Mouse (Mus musculus) hindbrain, embryonic 14.5 days (tissue): Measurements from ENCODE around the gene Ntrk2. TPM values are rescaled to one million over a fixed set of nuclear protein-coding genes. Genes with fewer than 3 reads are reported as not detected.

Experiments
- ATAC-seq: fragments of 200-750 bp; cut with Nextera tagmentation; 2 replicates; pipeline ENCODE4 v1.8.0; 2017; ENCODE audit warnings: moderate number of reproducible peaks, mild to moderate bottlenecking, moderate TSS enrichment, moderate library complexity; ENCODE audit not compliant: low FRiP score
- DNase-seq: peaks from one replicate; pipeline ENCODE4 v3.0.0-alpha.2; 2015; ENCODE audit warnings: low spot score
- H3K27ac ChIP-seq: fragments of 300-500 bp; sonication (generic); 2 replicates; pipeline ENCODE4 v1.5.1; 2014; ENCODE audit warnings: mild to moderate bottlenecking, moderate library complexity
- H3K27me3 ChIP-seq: fragments of 300-500 bp; sonication (generic); 2 replicates; pipeline ENCODE4 v1.6.1; 2014; ENCODE audit warnings: mild to moderate bottlenecking, low read length, mixed read lengths; ENCODE audit not compliant: control insufficient read depth, insufficient read depth
- H3K36me3 ChIP-seq: fragments of 300-500 bp; sonication (generic); replicated peaks from 2 replicates; pipeline ENCODE4 v1.6.1; 2014; ENCODE audit not compliant: control insufficient read depth, insufficient read depth
- H3K4me1 ChIP-seq: fragments of 300-500 bp; sonication (generic); replicated peaks from 2 replicates; pipeline ENCODE4 v1.6.1; 2014; ENCODE audit warnings: antibody characterized with exemption, low read length, mixed read lengths; ENCODE audit not compliant: control insufficient read depth, insufficient read depth
- H3K4me2 ChIP-seq: fragments of 300-500 bp; sonication (generic); replicated peaks from 2 replicates; pipeline ENCODE4 v1.6.1; 2014; ENCODE audit warnings: mild to moderate bottlenecking, moderate library complexity
- H3K4me3 ChIP-seq: fragments of 300-500 bp; sonication (generic); replicated peaks from 2 replicates; pipeline ENCODE4 v1.5.1; 2014; ENCODE audit warnings: mild to moderate bottlenecking, low read length
- H3K9ac ChIP-seq: fragments of 300-500 bp; sonication (generic); 2 replicates; pipeline ENCODE4 v1.6.1; 2014
- H3K9me3 ChIP-seq: fragments of 300-500 bp; sonication (generic); 2 replicates; pipeline ENCODE4 v1.6.1; 2016; ENCODE audit warnings: low read length; ENCODE audit not compliant: control insufficient read depth
- WGBS: fragments of 180-500 bp; shearing (Covaris S2); extraction: QIAGEN DNeasy Blood & Tissue Kit; methylation state at CpG from one replicate; pipeline ENCODE4 v1.1.7; 2014; 5-methylcytosine and 5-hydroxymethylcytosine counted together
- polyA plus RNA-seq: library from polyadenylated mRNA; unstranded; fragments of >200 nt; fragmentation: Nextera tagmentation; extraction: Ambion mirVana; gene quantifications from 2 replicates; pipeline ENCODE4 v1.2.1, GENCODE M21; 2014

Ntrk2 gene
- polyA plus RNA-seq, 1 experiment from 2014 or later = 108 TPM

DNA sequence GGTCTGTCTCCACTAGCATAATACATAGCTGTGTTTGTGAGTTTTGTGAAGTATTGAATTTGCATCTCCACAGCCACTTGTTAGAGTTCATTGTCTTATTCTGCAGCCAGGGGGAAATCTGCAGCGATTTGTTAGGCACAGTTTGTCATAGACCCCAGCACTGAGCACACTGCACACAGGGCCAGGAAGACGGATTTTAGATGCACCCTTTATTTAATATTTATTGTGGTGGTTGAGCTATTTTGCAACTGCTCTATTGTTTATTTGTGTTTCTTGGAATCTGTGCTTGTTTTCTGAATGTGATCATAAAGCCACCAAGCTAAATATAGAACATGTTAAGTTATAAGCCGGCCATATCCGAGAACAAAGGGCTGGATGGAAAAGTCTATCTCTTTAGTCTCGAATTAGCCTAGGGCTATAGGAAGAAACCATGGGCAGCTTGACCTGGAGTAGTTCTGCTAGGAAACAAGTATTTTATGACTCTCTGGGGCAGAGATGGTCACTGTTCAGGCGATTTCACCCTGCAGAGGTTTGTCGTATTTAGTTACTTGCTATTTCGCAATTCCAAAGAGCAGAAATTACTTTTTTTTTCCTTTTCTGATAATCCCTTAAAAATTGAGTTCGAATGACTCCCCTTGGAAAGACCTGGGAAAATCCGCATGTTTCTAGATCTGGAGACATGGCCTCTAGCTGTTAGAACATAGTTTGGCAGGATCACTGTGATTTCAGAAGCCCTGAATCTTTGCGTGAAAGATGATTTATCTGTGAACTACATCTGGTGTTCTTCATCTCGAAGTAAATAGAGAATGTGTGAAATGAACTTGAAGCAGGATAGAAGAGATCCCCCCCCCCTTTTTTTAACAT, 196.8 kb downstream of the Ntrk2 start:
- Histone ChIP-seq H3K36me3 (no peaks in the 10 kb centered on the region), H3K4me3 (no peak overlapping the region), H3K4me1 (peaks cover 17% of the 10 kb centered on the region), H3K9ac (no peak overlapping the region), H3K4me2 (no peak overlapping the region), H3K27ac (peak overlapping the region; percentile 39; the same call in 1 of the 2 replicates), H3K9me3 (no peaks in the 10 kb centered on the region), H3K27me3 (no peaks in the 10 kb centered on the region)
- DNase-seq = no peak
- WGBS = 69% methylated on average over 12 of the region's 12 CpGs
- ATAC-seq = no peak

DNA sequence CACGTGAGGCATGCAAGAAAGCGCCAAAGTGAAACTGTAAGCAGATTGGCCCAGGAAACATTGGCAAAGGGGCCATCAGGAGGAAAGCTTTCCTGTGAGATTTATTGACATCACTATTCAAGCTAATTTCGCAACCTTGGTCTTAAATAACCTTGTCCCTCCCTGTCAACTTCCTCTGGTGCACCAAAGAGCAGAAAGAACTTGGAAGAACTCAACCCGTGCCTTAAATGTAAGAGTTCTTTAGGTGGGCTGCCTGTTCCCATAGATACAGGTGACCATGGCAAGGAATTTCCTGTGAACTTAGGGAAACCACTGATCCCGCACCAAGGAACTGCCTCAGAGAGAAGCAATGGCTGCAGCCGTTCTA, 197.4 kb downstream of the Ntrk2 start:
- Histone ChIP-seq H3K4me2 (no peak overlapping the region), H3K4me1 (peaks cover 17% of the 10 kb centered on the region), H3K27me3 (no peaks in the 10 kb centered on the region), H3K4me3 (no peak overlapping the region), H3K9ac (no peak overlapping the region), H3K36me3 (no peaks in the 10 kb centered on the region), H3K9me3 (no peaks in the 10 kb centered on the region), H3K27ac (peak overlapping the region; percentile 70; the same call in 1 of the 2 replicates)
- no peak for DNase-seq
- no peak for ATAC-seq
- 44% methylated on average over 6 of the region's 6 CpGs for WGBS

DNA sequence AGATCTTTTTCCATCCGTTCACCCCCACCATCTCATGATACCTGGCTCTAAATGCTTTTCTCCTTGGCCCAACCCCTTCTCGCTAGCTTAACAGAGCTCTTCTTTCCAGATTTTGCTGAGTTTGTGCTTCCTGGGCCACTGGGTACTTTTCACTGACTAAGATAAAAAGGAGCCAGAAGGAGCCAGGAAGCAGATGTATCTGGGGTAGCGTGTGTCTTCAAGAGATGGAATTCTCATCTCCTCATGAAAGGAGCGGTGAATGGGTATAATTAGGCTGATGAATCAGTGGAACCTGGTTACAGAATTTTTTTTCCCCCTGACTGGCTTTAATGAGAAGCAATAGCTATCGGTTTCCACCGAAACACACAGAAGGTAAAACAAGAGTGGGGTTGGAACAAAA, 198.2 kb downstream of the Ntrk2 start:
- no peak for ATAC-seq
- no peak overlapping the region for H3K4me3 ChIP-seq
- 50% methylated on average over 6 of the region's 6 CpGs for WGBS
- peaks cover 13% of the 10 kb centered on the region for H3K4me1 ChIP-seq
- H3K27ac ChIP-seq = peak overlapping the region; percentile 70
- H3K4me2 ChIP-seq = no peak overlapping the region
- no peaks in the 10 kb centered on the region for H3K9me3 ChIP-seq
- H3K36me3 ChIP-seq = no peaks in the 10 kb centered on the region
- no peaks in the 10 kb centered on the region for H3K27me3 ChIP-seq
- DNase-seq = no peak
- no peak overlapping the region for H3K9ac ChIP-seq

DNA sequence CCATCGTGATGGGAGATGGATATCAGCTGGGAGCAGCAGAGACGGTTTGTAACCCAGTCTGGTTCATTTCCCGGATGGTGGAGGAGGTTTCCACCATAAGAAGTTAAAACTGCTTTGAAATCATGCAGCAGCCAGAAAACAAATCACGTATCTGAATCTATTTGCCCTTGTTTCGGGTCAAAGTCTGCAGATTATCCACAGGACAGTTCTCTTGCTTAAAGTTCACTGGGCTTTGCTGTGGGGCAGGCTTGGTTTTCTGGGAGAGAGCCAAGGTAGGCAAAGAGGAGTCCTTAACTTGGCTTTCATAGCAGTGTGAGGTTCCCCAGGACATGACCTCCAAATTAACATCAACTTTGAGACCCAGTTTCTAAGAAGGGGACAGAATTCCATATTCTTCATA, 203.5 kb downstream of the Ntrk2 start:
- Histone ChIP-seq H3K36me3 (no peaks in the 10 kb centered on the region), H3K27ac (peak overlapping the region; percentile 92), H3K4me3 (no peak overlapping the region), H3K4me2 (no peak overlapping the region), H3K27me3 (no peaks in the 10 kb centered on the region), H3K9me3 (no peaks in the 10 kb centered on the region), H3K9ac (no peak overlapping the region), H3K4me1 (peaks cover 31% of the 10 kb centered on the region)
- DNase-seq (no peak), ATAC-seq (no peak)
- WGBS = 84% methylated on average over 5 of the region's 5 CpGs

DNA sequence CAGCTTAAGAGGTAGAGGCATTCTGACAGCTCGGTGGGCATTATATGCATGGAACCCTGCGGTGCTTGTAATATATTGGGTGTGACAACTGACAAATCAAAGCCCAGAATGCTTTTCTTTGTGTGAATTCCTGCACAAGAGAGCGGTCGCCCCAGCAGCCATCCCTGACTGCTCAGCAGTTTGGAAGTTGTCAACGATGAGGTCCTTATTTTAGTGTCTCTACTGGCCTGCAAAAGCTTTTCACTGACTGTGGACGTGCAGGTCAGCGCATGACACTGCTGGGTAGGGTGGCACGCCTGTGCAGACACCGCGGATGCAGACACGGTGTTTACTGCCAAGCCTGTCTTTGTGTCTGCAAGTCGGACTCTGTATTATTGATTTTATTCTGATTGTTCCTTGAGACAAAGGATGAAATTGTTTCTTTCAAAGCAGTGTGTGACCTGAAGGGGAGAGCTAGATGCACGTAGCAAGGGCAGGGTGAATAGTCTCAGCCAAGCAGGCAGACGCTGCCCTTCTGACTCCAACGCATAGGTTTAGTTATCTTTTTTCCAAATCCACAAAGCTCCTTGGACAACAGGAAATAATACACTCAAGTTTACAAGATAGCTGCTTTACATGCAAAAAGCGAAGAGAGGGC, 204.6 kb downstream of the Ntrk2 start:
- H3K4me2 ChIP-seq = peak overlapping the region; percentile 51
- no peaks in the 10 kb centered on the region for H3K27me3 ChIP-seq
- peak; percentile 69 for ATAC-seq
- H3K9me3 ChIP-seq = no peaks in the 10 kb centered on the region
- peak; percentile 46 for DNase-seq
- peak overlapping the region; percentile 61 for H3K9ac ChIP-seq
- 5% methylated on average over 16 of the region's 16 CpGs for WGBS
- H3K27ac ChIP-seq = peak overlapping the region; percentile 92
- H3K4me1 ChIP-seq = peaks cover 31% of the 10 kb centered on the region
- H3K36me3 ChIP-seq = no peaks in the 10 kb centered on the region
- peak overlapping the region; percentile 14 for H3K4me3 ChIP-seq

DNA sequence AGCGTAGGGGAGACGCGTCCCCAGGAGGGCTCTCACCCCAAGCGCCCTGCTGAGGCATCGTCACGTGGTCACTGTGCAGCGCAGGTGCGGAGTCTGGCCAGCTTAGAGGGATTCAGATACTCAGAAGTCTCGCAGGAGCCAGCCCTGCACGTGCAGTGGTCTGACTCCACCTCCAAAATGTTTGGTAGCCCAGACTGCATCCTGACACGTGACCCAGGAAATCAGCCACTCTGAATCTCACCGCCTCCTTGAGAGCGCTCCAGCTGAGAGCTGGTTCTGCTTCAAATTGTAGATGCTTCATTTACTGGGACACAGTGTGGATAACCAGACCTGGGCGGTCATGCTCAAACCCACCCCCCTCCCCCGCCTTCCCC, 205.1 kb downstream of the Ntrk2 start:
- Histone ChIP-seq H3K27me3 (no peaks in the 10 kb centered on the region), H3K9ac (peak overlapping the region; percentile 61), H3K4me2 (peak overlapping the region; percentile 51), H3K36me3 (no peaks in the 10 kb centered on the region), H3K9me3 (no peaks in the 10 kb centered on the region), H3K4me3 (peak overlapping the region; percentile 14), H3K27ac (peak overlapping the region; percentile 92), H3K4me1 (peaks cover 31% of the 10 kb centered on the region)
- peak; percentile 96 for ATAC-seq
- peak; percentile 81 for DNase-seq
- 1% methylated on average over 15 of the region's 15 CpGs for WGBS

DNA sequence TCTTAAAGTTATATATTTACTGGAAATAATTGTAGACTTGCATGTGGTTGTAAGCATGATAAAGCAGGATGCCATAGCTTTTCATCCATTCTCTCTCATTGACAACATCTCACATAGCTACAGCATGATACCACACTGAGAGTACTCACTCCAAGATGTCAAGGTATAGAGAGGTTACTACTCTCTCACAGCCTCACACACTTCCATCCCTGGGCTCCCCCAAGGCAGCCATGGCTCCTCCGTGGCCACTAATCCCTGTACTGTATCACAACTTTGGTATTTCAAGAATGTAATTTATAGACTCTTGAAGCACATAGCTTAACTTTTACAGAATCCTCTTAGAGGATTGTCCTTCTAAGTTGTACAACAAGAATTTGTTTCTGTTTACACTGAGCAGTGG, 209.0 kb downstream of the Ntrk2 start:
- Histone ChIP-seq H3K9ac (no peak overlapping the region), H3K27ac (no peak overlapping the region), H3K4me3 (no peak overlapping the region), H3K4me1 (peaks cover 23% of the 10 kb centered on the region), H3K9me3 (no peaks in the 10 kb centered on the region), H3K36me3 (no peaks in the 10 kb centered on the region), H3K4me2 (no peak overlapping the region), H3K27me3 (no peaks in the 10 kb centered on the region)
- no peak for ATAC-seq
- WGBS = 85% methylated on average over 1 of the region's 1 CpGs
- no peak for DNase-seq

DNA sequence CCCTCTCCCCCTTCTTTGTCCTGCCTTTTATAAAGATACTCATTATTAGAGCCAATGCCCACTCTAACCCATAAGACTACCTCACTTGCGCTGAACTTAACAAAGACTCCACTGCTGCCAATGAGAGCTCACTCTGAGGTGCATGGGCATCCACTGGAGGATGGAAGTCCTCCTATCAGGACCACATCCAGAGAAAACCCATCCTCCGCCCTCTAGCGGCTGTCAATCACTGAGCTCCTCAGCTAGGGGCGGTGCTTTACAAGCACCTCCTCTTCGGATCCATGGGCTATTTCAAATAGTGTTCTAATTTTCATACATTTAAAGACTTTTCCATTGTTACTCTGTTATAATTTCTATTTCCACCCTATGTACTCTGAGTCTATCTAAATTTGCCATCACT, 210.8 kb downstream of the Ntrk2 start:
- ATAC-seq (no peak), DNase-seq (no peak)
- H3K4me1 ChIP-seq = peaks cover 5% of the 10 kb centered on the region; the same call in 1 of the 2 replicates
- H3K4me3 ChIP-seq = no peak overlapping the region
- H3K9me3 ChIP-seq = no peaks in the 10 kb centered on the region
- no peaks in the 10 kb centered on the region for H3K36me3 ChIP-seq
- WGBS = 63% methylated on average over 5 of the region's 5 CpGs
- no peak overlapping the region for H3K27ac ChIP-seq
- H3K4me2 ChIP-seq = no peak overlapping the region
- H3K9ac ChIP-seq = no peak overlapping the region
- no peaks in the 10 kb centered on the region for H3K27me3 ChIP-seq

DNA sequence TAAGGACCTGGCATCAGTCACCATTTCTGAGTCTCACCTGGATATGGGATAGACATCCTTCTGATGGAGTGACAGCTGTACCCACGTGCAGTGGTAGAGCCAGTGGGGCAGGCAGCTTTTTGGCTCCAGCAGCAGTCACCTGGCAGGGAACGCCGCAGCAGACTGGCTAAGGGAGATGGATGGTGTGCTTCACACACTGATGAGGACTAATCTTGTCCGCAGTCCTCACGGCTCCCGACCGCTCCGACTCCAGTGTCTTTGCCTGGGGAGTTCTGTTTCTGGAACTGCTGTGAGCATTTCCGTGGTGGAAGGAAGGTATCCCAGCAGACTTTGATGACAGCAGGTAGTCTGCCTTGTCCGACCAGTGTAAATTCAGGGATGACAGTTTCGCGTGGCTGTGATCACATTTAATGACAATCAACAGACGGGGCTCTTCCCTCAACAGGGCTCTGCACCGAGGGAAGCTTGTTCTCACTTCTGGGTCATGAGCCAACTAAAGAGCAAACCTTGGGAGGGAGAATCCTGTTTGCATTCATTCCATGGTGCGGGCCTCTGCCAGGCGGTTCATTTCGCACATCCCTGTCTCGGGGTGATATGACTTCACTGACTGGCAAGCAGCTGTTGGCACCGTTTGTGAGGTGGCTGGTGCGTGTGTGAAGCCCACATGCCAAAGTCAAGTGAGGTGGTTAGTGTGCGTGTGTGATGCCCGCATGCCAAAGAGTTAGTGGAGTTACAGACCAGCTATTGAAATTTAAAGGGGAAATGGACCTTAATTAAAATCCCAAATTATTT, 216.1 kb downstream of the Ntrk2 start:
- Histone ChIP-seq H3K9me3 (no peaks in the 10 kb centered on the region), H3K9ac (no peak overlapping the region), H3K27ac (no peak overlapping the region; the same call in 1 of the 2 replicates), H3K27me3 (no peaks in the 10 kb centered on the region), H3K36me3 (no peaks in the 10 kb centered on the region), H3K4me3 (no peak overlapping the region), H3K4me2 (no peak overlapping the region), H3K4me1 (no peaks in the 10 kb centered on the region)
- ATAC-seq (no peak), DNase-seq (no peak)
- WGBS = 79% methylated on average over 22 of the region's 22 CpGs
